Mouse (Mus musculus): Measurements from ENCODE around the gene Tgfbr2. TPM values are rescaled to one million over a fixed set of nuclear protein-coding genes. Genes with fewer than 3 reads are reported as not detected.

Tgfbr2 gene
- total and polyA plus RNA-seq, 3 experiments: 0.05 TPM; not detected in 2

DNA sequence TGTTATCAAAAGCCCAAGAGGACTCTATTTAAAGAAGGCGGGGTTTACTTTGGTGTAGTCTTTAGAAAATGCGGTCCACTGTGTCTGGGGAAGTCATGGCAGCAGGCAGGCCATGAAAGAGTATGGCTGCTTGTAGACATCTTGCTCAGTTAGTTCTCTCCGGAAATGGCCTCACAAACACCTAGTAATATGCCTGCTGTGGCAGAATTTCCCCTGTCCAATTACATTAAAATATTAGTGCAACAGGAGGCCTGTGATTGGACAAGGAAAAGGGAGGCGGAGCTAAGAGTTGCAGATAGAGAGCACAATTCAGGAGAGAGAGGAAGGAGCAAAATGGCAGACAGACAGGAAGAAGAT, 45.0 kb upstream of the Tgfbr2 start:
- ATAC-seq (ENCODE audit: extremely low read depth, insufficient number of reproducible peaks, low FRiP score, poor library complexity, severe bottlenecking) (no peak), DNase-seq (ENCODE audit: low spot score) (no peak)
- Histone ChIP-seq H3K4me1 (ENCODE audit: insufficient read depth, low read depth, low read length) (no peaks in the 10 kb centered on the region), H3K9me3 (replicated peaks) (peaks cover 60% of the 10 kb centered on the region), H3K4me3 (ENCODE audit: low read depth, low read length) (no peak overlapping the region), H3K36me3 (replicated peaks) (no peaks in the 10 kb centered on the region), H3K27me3 (ENCODE audit: insufficient read depth, low read length) (no peaks in the 10 kb centered on the region)
- no peak for TF ChIP-seq POLR2AphosphoS5 (IDR thresholded peaks at IDR 0.05; ENCODE audit: insufficient replicate concordance, low read depth, low read length)
- no peak for TF ChIP-seq CTCF (IDR thresholded peaks at IDR 0.05; ENCODE audit: low read depth, low read length)
- TF ChIP-seq GATA2 (IDR thresholded peaks at IDR 0.05; ENCODE audit: borderline replicate concordance, low read depth, low read length): no peak
- TF ChIP-seq TAL1 (conservative IDR thresholded peaks at IDR 0.05; ENCODE audit: low read depth, low read length): no peak
- no peak for TF ChIP-seq GATA1 (IDR thresholded peaks at IDR 0.05; ENCODE audit: borderline replicate concordance, low read length)

DNA sequence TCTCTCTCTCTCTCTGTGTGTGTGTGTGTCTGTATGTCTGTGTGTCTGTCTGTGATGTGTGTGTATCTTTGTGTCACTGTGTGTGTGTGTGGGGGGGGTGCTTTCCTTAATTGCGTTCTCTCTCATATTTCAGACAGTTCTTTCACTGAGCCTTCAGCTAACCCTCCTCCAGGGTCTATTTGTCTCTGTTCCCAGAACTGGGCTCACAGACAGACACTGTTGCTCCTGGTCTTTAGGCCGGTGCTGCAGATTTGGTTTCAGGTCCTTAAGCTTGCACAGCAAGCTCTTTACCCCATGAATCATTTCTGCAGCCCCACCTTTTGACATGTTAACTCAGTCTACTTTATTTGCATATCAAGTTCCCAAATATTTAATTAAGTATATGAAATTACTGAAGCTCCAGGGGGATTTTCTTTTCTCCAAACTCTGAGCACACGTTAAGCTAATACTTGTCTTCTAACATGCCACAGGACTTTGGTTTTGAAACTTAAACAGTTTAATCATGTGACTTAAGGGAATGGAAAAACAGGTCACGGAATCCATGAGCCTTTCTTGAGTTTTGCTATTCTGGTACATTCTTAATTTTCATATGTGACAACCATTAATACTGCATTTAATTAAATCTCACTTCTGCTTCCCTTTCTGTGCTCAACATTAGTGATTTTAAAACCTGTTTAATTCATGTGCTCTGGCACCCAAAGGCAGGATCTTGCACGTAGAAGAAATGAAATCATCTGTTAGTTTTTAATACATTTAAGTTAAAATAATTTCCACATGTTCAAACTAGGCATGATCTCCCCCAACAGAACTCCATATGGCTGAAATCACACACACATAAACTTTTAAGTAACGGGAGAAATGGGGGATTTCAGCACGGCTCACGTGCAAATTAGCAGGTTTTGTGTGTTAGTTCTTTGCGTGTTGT, 44.3 kb upstream of the Tgfbr2 start:
- Histone ChIP-seq H3K9me3 (replicated peaks) (peaks cover 54% of the 10 kb centered on the region), H3K4me1 (ENCODE audit: insufficient read depth, low read depth, low read length) (no peaks in the 10 kb centered on the region), H3K4me3 (ENCODE audit: low read depth, low read length) (no peak overlapping the region), H3K36me3 (replicated peaks) (no peaks in the 10 kb centered on the region), H3K27me3 (ENCODE audit: insufficient read depth, low read length) (no peaks in the 10 kb centered on the region)
- DNase-seq (ENCODE audit: low spot score) (no peak), ATAC-seq (ENCODE audit: extremely low read depth, insufficient number of reproducible peaks, low FRiP score, poor library complexity, severe bottlenecking) (no peak)
- TF ChIP-seq TAL1 (conservative IDR thresholded peaks at IDR 0.05; ENCODE audit: low read depth, low read length): no peak
- TF ChIP-seq POLR2AphosphoS5 (IDR thresholded peaks at IDR 0.05; ENCODE audit: insufficient replicate concordance, low read depth, low read length): no peak
- TF ChIP-seq GATA1 (IDR thresholded peaks at IDR 0.05; ENCODE audit: borderline replicate concordance, low read length): no peak
- TF ChIP-seq GATA2 (IDR thresholded peaks at IDR 0.05; ENCODE audit: borderline replicate concordance, low read depth, low read length): no peak
- no peak for TF ChIP-seq CTCF (IDR thresholded peaks at IDR 0.05; ENCODE audit: low read depth, low read length)

DNA sequence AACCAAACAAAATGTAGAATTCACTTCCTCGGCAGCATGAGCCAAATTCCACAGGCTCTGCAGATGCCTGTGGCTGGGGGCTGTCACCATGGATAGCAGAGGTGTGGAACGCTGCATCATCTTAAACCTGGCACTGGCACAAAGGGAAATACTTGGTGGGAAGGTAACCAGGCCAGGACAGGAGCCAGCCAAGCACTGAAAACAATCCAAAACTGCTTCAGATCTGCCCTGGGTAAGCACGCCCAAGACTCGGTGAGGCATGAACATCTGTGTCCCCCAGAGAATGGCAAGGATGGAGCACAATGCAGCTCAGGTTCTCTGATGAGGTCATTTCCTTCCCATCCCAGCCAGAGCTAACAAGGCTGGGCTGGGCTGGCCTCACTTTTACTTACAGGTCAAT, 43.6 kb upstream of the Tgfbr2 start:
- H3K36me3 ChIP-seq (replicated peaks): no peaks in the 10 kb centered on the region
- H3K4me3 ChIP-seq (ENCODE audit: low read depth, low read length): no peak overlapping the region
- no peaks in the 10 kb centered on the region for H3K4me1 ChIP-seq (ENCODE audit: insufficient read depth, low read depth, low read length)
- DNase-seq (ENCODE audit: low spot score): no peak
- H3K9me3 ChIP-seq (replicated peaks): peaks cover 52% of the 10 kb centered on the region
- no peak for ATAC-seq (ENCODE audit: extremely low read depth, insufficient number of reproducible peaks, low FRiP score, poor library complexity, severe bottlenecking)
- no peaks in the 10 kb centered on the region for H3K27me3 ChIP-seq (ENCODE audit: insufficient read depth, low read length)
- no peak for TF ChIP-seq TAL1 (conservative IDR thresholded peaks at IDR 0.05; ENCODE audit: low read depth, low read length)
- no peak for TF ChIP-seq CTCF (IDR thresholded peaks at IDR 0.05; ENCODE audit: low read depth, low read length)
- TF ChIP-seq POLR2AphosphoS5 (IDR thresholded peaks at IDR 0.05; ENCODE audit: insufficient replicate concordance, low read depth, low read length): no peak
- TF ChIP-seq GATA1 (IDR thresholded peaks at IDR 0.05; ENCODE audit: borderline replicate concordance, low read length): no peak
- no peak for TF ChIP-seq GATA2 (IDR thresholded peaks at IDR 0.05; ENCODE audit: borderline replicate concordance, low read depth, low read length)

DNA sequence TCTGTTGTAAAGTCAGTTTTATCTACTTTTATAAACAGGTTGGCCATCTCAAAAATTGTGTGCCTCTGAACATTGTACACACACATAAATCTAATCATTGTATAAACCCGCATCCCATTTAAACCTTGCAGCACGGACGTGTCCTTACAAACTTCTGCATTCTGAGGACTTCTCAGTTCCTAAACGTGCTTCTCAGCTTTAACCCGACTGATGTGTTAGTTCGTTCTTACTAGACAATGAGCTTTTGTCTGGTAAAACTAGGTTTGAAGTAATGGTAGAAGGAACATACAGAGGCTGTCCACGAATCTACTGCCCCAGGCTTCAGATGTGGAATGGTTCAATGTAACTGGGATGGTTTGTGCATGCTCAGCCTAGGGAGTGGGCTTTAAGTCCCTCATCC, 41.9 kb upstream of the Tgfbr2 start:
- ATAC-seq (ENCODE audit: extremely low read depth, insufficient number of reproducible peaks, low FRiP score, poor library complexity, severe bottlenecking) (no peak), DNase-seq (ENCODE audit: low spot score) (no peak)
- H3K27me3 ChIP-seq (ENCODE audit: insufficient read depth, low read length): no peaks in the 10 kb centered on the region
- no peaks in the 10 kb centered on the region for H3K4me1 ChIP-seq (ENCODE audit: insufficient read depth, low read depth, low read length)
- H3K9me3 ChIP-seq (replicated peaks): peaks cover 56% of the 10 kb centered on the region
- H3K4me3 ChIP-seq (ENCODE audit: low read depth, low read length): no peak overlapping the region
- no peak for TF ChIP-seq CTCF (IDR thresholded peaks at IDR 0.05; ENCODE audit: low read depth, low read length)
- TF ChIP-seq GATA1 (IDR thresholded peaks at IDR 0.05; ENCODE audit: borderline replicate concordance, low read length): no peak
- no peak for TF ChIP-seq GATA2 (IDR thresholded peaks at IDR 0.05; ENCODE audit: borderline replicate concordance, low read depth, low read length)
- TF ChIP-seq TAL1 (conservative IDR thresholded peaks at IDR 0.05; ENCODE audit: low read depth, low read length): no peak
- no peak for TF ChIP-seq POLR2AphosphoS5 (IDR thresholded peaks at IDR 0.05; ENCODE audit: insufficient replicate concordance, low read depth, low read length)
- H3K36me3 ChIP-seq (replicated peaks): no peaks in the 10 kb centered on the region

DNA sequence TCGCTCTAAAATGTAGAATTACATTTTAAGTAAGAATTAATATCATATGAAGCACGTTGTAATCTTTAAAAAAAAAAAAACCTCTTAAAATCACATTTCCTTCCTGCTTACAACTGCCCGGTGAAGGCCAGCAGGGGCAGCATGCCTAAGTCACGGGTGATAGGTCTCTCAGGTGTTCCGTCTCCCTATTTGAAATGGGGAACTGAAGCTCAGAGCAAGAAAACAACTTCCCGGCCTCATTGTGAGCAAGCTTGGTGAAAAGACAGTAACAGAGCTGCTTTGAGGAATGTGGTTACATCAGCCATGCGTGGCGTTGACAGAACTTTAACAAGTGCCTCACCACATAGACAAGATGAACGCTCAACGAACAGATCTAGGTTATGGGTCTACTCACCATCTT, 41.5 kb upstream of the Tgfbr2 start:
- TF ChIP-seq TAL1 (conservative IDR thresholded peaks at IDR 0.05; ENCODE audit: low read depth, low read length) (no peak), CTCF (IDR thresholded peaks at IDR 0.05; ENCODE audit: low read depth, low read length) (no peak), GATA1 (IDR thresholded peaks at IDR 0.05; ENCODE audit: borderline replicate concordance, low read length) (no peak), POLR2AphosphoS5 (IDR thresholded peaks at IDR 0.05; ENCODE audit: insufficient replicate concordance, low read depth, low read length) (no peak), GATA2 (IDR thresholded peaks at IDR 0.05; ENCODE audit: borderline replicate concordance, low read depth, low read length) (no peak)
- no peaks in the 10 kb centered on the region for H3K4me1 ChIP-seq (ENCODE audit: insufficient read depth, low read depth, low read length)
- H3K9me3 ChIP-seq (replicated peaks): peaks cover 56% of the 10 kb centered on the region
- no peak for ATAC-seq (ENCODE audit: extremely low read depth, insufficient number of reproducible peaks, low FRiP score, poor library complexity, severe bottlenecking)
- no peak for DNase-seq (ENCODE audit: low spot score)
- H3K4me3 ChIP-seq (ENCODE audit: low read depth, low read length): no peak overlapping the region
- H3K27me3 ChIP-seq (ENCODE audit: insufficient read depth, low read length): no peaks in the 10 kb centered on the region
- no peaks in the 10 kb centered on the region for H3K36me3 ChIP-seq (replicated peaks)

DNA sequence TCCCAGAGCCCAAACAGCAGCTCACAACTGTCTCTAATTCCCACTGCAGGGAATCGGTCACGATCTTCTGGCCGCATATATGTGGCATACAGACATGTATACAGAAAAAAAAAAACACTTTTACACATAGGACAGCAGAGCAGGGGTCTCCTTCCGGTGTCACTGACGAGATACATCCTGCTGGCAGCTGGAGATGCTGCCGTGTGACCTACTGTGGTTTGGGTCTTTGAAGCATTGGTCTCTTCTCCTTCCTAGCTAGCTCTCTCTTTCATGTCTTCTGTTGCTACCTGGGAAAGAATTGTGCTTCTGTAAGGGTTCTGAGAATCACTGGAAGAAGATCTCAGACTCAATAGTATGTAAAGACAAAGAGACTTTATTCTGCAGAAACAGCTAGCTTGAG, 39.1 kb upstream of the Tgfbr2 start:
- DNase-seq (ENCODE audit: low spot score): no peak
- no peak for ATAC-seq (ENCODE audit: extremely low read depth, insufficient number of reproducible peaks, low FRiP score, poor library complexity, severe bottlenecking)
- Histone ChIP-seq H3K9me3 (replicated peaks) (peaks cover 59% of the 10 kb centered on the region), H3K4me3 (ENCODE audit: low read depth, low read length) (no peak overlapping the region), H3K4me1 (ENCODE audit: insufficient read depth, low read depth, low read length) (no peaks in the 10 kb centered on the region), H3K27me3 (ENCODE audit: insufficient read depth, low read length) (no peaks in the 10 kb centered on the region), H3K36me3 (replicated peaks) (no peaks in the 10 kb centered on the region)
- TF ChIP-seq CTCF (IDR thresholded peaks at IDR 0.05; ENCODE audit: low read depth, low read length) (no peak), GATA2 (IDR thresholded peaks at IDR 0.05; ENCODE audit: borderline replicate concordance, low read depth, low read length) (no peak)
